Mouse (Mus musculus): ENCODE measurements around the gene Cryab. TPM values are rescaled to one million over a fixed set of nuclear protein-coding genes. Genes with fewer than 3 reads are reported as not detected.

The Cryab gene
- polyA plus RNA-seq, 1 experiment from 2014 or later = 24.7 TPM

DNA sequence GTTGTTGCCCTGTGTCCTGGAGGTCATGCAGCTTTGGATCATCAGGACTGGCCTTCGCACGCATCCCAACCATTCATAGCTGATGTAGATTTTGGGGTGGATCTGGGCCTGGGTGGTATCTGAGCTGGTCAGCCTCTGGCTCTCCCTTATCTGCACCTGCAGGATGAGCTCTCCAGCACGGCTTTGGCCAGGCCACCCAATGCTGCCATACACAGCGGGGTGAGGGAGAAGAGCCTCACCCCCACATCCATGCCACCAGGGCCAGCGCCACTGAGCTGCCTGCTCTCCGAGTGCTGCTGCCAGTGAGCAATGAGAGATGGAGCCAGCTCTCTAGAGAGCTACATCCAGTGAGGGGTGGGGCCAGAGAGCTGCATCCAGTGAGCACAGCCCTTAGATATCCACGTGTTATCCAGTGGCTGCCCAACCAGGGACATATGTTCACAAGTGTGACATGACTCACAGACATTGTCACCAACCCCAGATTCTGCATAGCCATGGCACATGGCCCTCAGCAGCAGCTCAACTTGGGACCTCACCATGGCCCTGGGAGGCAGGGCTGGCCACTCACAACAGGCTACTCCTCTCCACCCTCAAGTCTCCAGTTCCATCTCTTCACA, 52.0 kb downstream of the Cryab start:
- Histone ChIP-seq H3K9ac (replicated peaks) (no peak overlapping the region), H3K36me3 (peaks cover 76% of the 10 kb centered on the region), H3K27me3 (replicated peaks) (no peaks in the 10 kb centered on the region), H3K4me1 (no peaks in the 10 kb centered on the region), H3K27ac (replicated peaks) (no peak overlapping the region), H3K9me3 (replicated peaks) (no peaks in the 10 kb centered on the region), H3K4me3 (replicated peaks) (no peak overlapping the region), H3K4me2 (no peak overlapping the region)
- no peak for ATAC-seq (ENCODE audit: low FRiP score)
- 92% methylated on average over 7 of the region's 7 CpGs for WGBS

Other genes with a start within 250 kb of the Cryab start
- gene Pts, start 222.6 kb upstream of the Cryab start, polyA plus RNA-seq (2015; fragmentation: Nextera tagmentation; extraction: Ambion mirVana) = 109 and 113 TPM in 2 replicates
- 16.8 and 18.2 TPM in 2 replicates for gene Il18, start 196.5 kb upstream of the Cryab start, polyA plus RNA-seq (2015; fragmentation: Nextera tagmentation; extraction: Ambion mirVana)
- 0.15 and 0.41 TPM in 2 replicates for gene Bco2, start 196.1 kb upstream of the Cryab start, polyA plus RNA-seq (2015; fragmentation: Nextera tagmentation; extraction: Ambion mirVana)
- 0.23 and 0.24 TPM in 2 replicates for gene Tex12, start 190.0 kb upstream of the Cryab start, polyA plus RNA-seq (2015; fragmentation: Nextera tagmentation; extraction: Ambion mirVana)
- gene Sdhd, start 147.5 kb upstream of the Cryab start, polyA plus RNA-seq (2015; fragmentation: Nextera tagmentation; extraction: Ambion mirVana) = 298 and 311 TPM in 2 replicates
- gene Timm8b, start 147.4 kb upstream of the Cryab start, polyA plus RNA-seq (2015; fragmentation: Nextera tagmentation; extraction: Ambion mirVana) = 341 and 407 TPM in 2 replicates
- gene Pih1d2, start 134.0 kb upstream of the Cryab start, polyA plus RNA-seq (2015; fragmentation: Nextera tagmentation; extraction: Ambion mirVana) = 4.1 and 4.6 TPM in 2 replicates
- gene Nkapd1, start 133.9 kb upstream of the Cryab start, polyA plus RNA-seq (2015; fragmentation: Nextera tagmentation; extraction: Ambion mirVana) = 18.0 and 18.1 TPM in 2 replicates
- 58.6 and 61.7 TPM in 2 replicates for gene Dlat, start 91.5 kb upstream of the Cryab start, polyA plus RNA-seq (2015; fragmentation: Nextera tagmentation; extraction: Ambion mirVana)
- gene Dixdc1, start 11.8 kb upstream of the Cryab start, polyA plus RNA-seq (2015; fragmentation: Nextera tagmentation; extraction: Ambion mirVana) = 28.3 and 30.4 TPM in 2 replicates
- gene 2310030G06Rik, start 4.8 kb upstream of the Cryab start, polyA plus RNA-seq (2015; fragmentation: Nextera tagmentation; extraction: Ambion mirVana) = 2.3 and 3.3 TPM in 2 replicates
- 4.9 and 6.6 TPM in 2 replicates for gene Hspb2, start 1.0 kb downstream of the Cryab start, polyA plus RNA-seq (2015; fragmentation: Nextera tagmentation; extraction: Ambion mirVana)
- gene Fdxacb1, start 16.9 kb downstream of the Cryab start, polyA plus RNA-seq (2015; fragmentation: Nextera tagmentation; extraction: Ambion mirVana) = 9.0 and 10.8 TPM in 2 replicates
- 53.9 and 62.9 TPM in 2 replicates for gene Alg9, start 23.7 kb downstream of the Cryab start, polyA plus RNA-seq (2015; fragmentation: Nextera tagmentation; extraction: Ambion mirVana)
- 50.9 and 58.4 TPM in 2 replicates for gene 1110032A03Rik, start 24.2 kb downstream of the Cryab start, polyA plus RNA-seq (2015; fragmentation: Nextera tagmentation; extraction: Ambion mirVana)
- 43.8 and 50.8 TPM in 2 replicates for gene Ppp2r1b, start 94.0 kb downstream of the Cryab start, polyA plus RNA-seq (2015; fragmentation: Nextera tagmentation; extraction: Ambion mirVana)

Measured in neural tube, embryonic 15.5 days (tissue).